Comparison of ENCODE assay signal across 11 mouse cellular contexts in the genomic region with DNA sequence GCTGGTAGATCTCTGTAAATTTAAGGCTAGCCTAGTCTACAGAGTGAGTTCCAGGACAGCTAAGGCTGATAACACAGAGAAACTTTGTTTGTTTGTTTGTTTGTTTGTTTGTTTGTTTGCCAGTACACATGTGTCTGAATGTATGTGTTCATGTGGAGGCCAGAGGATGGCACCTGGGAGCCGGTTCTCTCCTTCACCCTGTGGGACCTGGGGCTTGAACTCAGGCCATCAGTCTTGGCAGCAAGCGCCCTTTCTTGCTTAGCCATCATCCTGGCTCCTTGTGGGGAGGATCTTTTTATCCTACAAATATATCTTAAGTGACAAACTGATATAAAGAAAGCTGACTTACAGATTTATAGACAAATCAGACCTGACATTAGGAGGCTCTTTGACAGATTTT. TPM values are rescaled to one million over a fixed set of nuclear protein-coding genes. Genes with fewer than 3 reads are reported as not detected.
DNase-seq lines count a peak whose midpoint lies in the region; ATAC-seq and TF ChIP-seq lines count a peak whose summit lies in the region.
"Had no signal": no experiment of that assay in that cellular context is flagged by ENCODE, and none has a peak within 500 bp of the region (broad histone marks: within the 10 kb centered on the region; RNA-seq: fewer than 3 reads in every experiment).

No protein-coding gene starts in this region.

- 81% methylated on average over 2 of the region's 2 CpGs for WGBS in hindbrain, embryonic 13.5 days
- WGBS in hindbrain, embryonic 10.5 days: 87% methylated on average over 2 of the region's 2 CpGs
- 82% methylated on average over 2 of the region's 2 CpGs for WGBS in midbrain, postnatal 0 days
- 86% methylated on average over 2 of the region's 2 CpGs for WGBS in midbrain, embryonic 10.5 days
- 81% methylated on average over 2 of the region's 2 CpGs for WGBS in stomach, postnatal 0 days

- H3K27me3 ChIP-seq in hindbrain, embryonic 13.5 days: no peaks in the 10 kb centered on the region
- no peaks in the 10 kb centered on the region for H3K27me3 ChIP-seq in hindbrain, embryonic 10.5 days (ENCODE audit: insufficient read depth, poor library complexity, severe bottlenecking)
- H3K27me3 ChIP-seq in midbrain, postnatal 0 days (ENCODE audit: insufficient read depth, low read length): no peaks in the 10 kb centered on the region
- H3K27me3 ChIP-seq in midbrain, embryonic 10.5 days (ENCODE audit: low read depth, poor library complexity, severe bottlenecking): no peaks in the 10 kb centered on the region
- no peaks in the 10 kb centered on the region for H3K27me3 ChIP-seq in stomach, postnatal 0 days (ENCODE audit: control insufficient read depth, insufficient read depth, low read length)
- H3K27me3 ChIP-seq: liver, embryonic 13.5 days had no signal

- H3K9me3 ChIP-seq in hindbrain, embryonic 13.5 days: no peaks in the 10 kb centered on the region
- no peaks in the 10 kb centered on the region for H3K9me3 ChIP-seq in hindbrain, embryonic 10.5 days
- H3K9me3 ChIP-seq in midbrain, postnatal 0 days (ENCODE audit: low read length): no peaks in the 10 kb centered on the region
- no peaks in the 10 kb centered on the region for H3K9me3 ChIP-seq in midbrain, embryonic 10.5 days (replicated peaks)
- H3K9me3 ChIP-seq in stomach, postnatal 0 days (ENCODE audit: control insufficient read depth, low read length): no peaks in the 10 kb centered on the region
- H3K9me3 ChIP-seq: embryonic facial prominence, embryonic 10.5 days; limb, embryonic 10.5 days; liver, embryonic 13.5 days had no signal

- no peak for ATAC-seq in hindbrain, embryonic 13.5 days (ENCODE audit: low FRiP score)
- no peak for ATAC-seq in midbrain, postnatal 0 days (ENCODE audit: low FRiP score)
- ATAC-seq in stomach, postnatal 0 days (ENCODE audit: low FRiP score, low TSS enrichment): no peak

- H3K4me2 ChIP-seq in hindbrain, embryonic 13.5 days: no peak overlapping the region
- H3K4me2 ChIP-seq in midbrain, postnatal 0 days (ENCODE audit: low read depth, low read length, poor library complexity, severe bottlenecking): no peak overlapping the region
- peak overlapping the region; percentile 57; the same call in 1 of the 2 replicates for H3K4me2 ChIP-seq in stomach, postnatal 0 days (replicated peaks; ENCODE audit: low read depth)

- DNase-seq in gastrocnemius, adult 18-20 months (ENCODE audit: low spot score): peak; percentile 15
- no peak for DNase-seq in gastrocnemius, postnatal 4 days (ENCODE audit: low spot score in 2 of 2)
- DNase-seq in hindbrain, embryonic 10.5 days (ENCODE audit: low spot score): no peak
- DNase-seq in midbrain, postnatal 0 days (ENCODE audit: low spot score): no peak
- no peak for DNase-seq in midbrain, embryonic 10.5 days (ENCODE audit: low spot score)
- DNase-seq in stomach, postnatal 0 days (ENCODE audit: low spot score): no peak
- no peak for DNase-seq in urinary bladder, postnatal 10 days (ENCODE audit: low spot score)

- TF ChIP-seq EP300 in stomach, postnatal 0 days (optimal IDR thresholded peaks at IDR 0.05): no peak

- no peak overlapping the region for H3K4me3 ChIP-seq in hindbrain, embryonic 13.5 days
- H3K4me3 ChIP-seq in hindbrain, embryonic 10.5 days: no peak overlapping the region
- H3K4me3 ChIP-seq in midbrain, postnatal 0 days (ENCODE audit: low read depth, low read length): no peak overlapping the region
- no peak overlapping the region for H3K4me3 ChIP-seq in midbrain, embryonic 10.5 days
- no peak overlapping the region for H3K4me3 ChIP-seq in stomach, postnatal 0 days (ENCODE audit: low read depth, low read length)

- TF ChIP-seq CTCF in midbrain, postnatal 0 days (IDR thresholded peaks at IDR 0.05): no peak
- no peak; the same call in 1 of the 2 replicates for TF ChIP-seq CTCF in stomach, postnatal 0 days (IDR thresholded peaks at IDR 0.05; ENCODE audit: low read depth)

- H3K27ac ChIP-seq in hindbrain, embryonic 13.5 days: peak overlapping the region; percentile 58; the same call in 1 of the 2 replicates
- no peak overlapping the region for H3K27ac ChIP-seq in hindbrain, embryonic 10.5 days
- H3K27ac ChIP-seq in midbrain, postnatal 0 days (ENCODE audit: low read depth, low read length): peak overlapping the region; percentile 27; the same call in 1 of the 2 replicates
- H3K27ac ChIP-seq in midbrain, embryonic 10.5 days (replicated peaks): no peak overlapping the region
- peak overlapping the region; percentile 84 for H3K27ac ChIP-seq in stomach, postnatal 0 days (replicated peaks)
- H3K27ac ChIP-seq: embryonic facial prominence, embryonic 10.5 days; limb, embryonic 10.5 days; liver, embryonic 13.5 days had no signal

- peaks cover 10% of the 10 kb centered on the region; the same call in 1 of the 2 replicates for H3K4me1 ChIP-seq in hindbrain, embryonic 13.5 days (replicated peaks)
- peaks cover 16% of the 10 kb centered on the region for H3K4me1 ChIP-seq in hindbrain, embryonic 10.5 days (replicated peaks)
- no peaks in the 10 kb centered on the region for H3K4me1 ChIP-seq in midbrain, postnatal 0 days (ENCODE audit: insufficient read depth, low read length)
- peaks cover 17% of the 10 kb centered on the region for H3K4me1 ChIP-seq in midbrain, embryonic 10.5 days
- peaks cover 2% of the 10 kb centered on the region; the same call in 1 of the 2 replicates for H3K4me1 ChIP-seq in stomach, postnatal 0 days (replicated peaks; ENCODE audit: control insufficient read depth, insufficient read depth)

- no peaks in the 10 kb centered on the region for H3K36me3 ChIP-seq in hindbrain, embryonic 13.5 days
- H3K36me3 ChIP-seq in hindbrain, embryonic 10.5 days: no peaks in the 10 kb centered on the region
- no peaks in the 10 kb centered on the region for H3K36me3 ChIP-seq in midbrain, postnatal 0 days (ENCODE audit: insufficient read depth, low read length)
- no peaks in the 10 kb centered on the region for H3K36me3 ChIP-seq in midbrain, embryonic 10.5 days
- H3K36me3 ChIP-seq in stomach, postnatal 0 days (ENCODE audit: control insufficient read depth, insufficient read depth, low read length): no peaks in the 10 kb centered on the region
- H3K36me3 ChIP-seq: embryonic facial prominence, embryonic 10.5 days; limb, embryonic 10.5 days; liver, embryonic 13.5 days had no signal

- H3K9ac ChIP-seq in hindbrain, embryonic 13.5 days: no peak overlapping the region
- no peak overlapping the region for H3K9ac ChIP-seq in midbrain, postnatal 0 days (replicated peaks; ENCODE audit: low read length, poor library complexity, severe bottlenecking)
- H3K9ac ChIP-seq in stomach, postnatal 0 days (ENCODE audit: low read length): no peak overlapping the region
- H3K9ac ChIP-seq: liver, embryonic 13.5 days had no signal

RNA-seq across cellular contexts. Expression of a gene that starts 44.8 kb away (rescaled TPM):
- total RNA-seq in gastrocnemius, adult 18-20 months (2021): 1 to 10 TPM; 4.4 to 5.4 TPM
- total RNA-seq in gastrocnemius, postnatal 4 days (2021): 10 to 100 TPM; 13.9 to 14.7 TPM
- 4.4 and 5.2 TPM in 2 replicates for polyA plus RNA-seq in hindbrain, embryonic 13.5 days (2015; fragmentation: Nextera tagmentation; extraction: Ambion mirVana)
- polyA plus RNA-seq in hindbrain, embryonic 10.5 days (2016; fragmentation: Nextera tagmentation; extraction: Ambion mirVana): 2.8 and 3.2 TPM in 2 replicates
- total RNA-seq in midbrain, postnatal 0 days (2014; rRNA removed): 6.7 and 13.5 TPM in 2 replicates
- 4.7 and 5.0 TPM in 2 replicates for polyA plus RNA-seq in midbrain, postnatal 0 days (2015; fragmentation: Nextera tagmentation; extraction: Ambion mirVana)
- polyA plus RNA-seq in midbrain, embryonic 10.5 days (2016; fragmentation: Nextera tagmentation; extraction: Ambion mirVana): 2.2 and 3.2 TPM in 2 replicates
- 5.7 and 5.8 TPM in 2 replicates for polyA plus RNA-seq in stomach, postnatal 0 days (2015; fragmentation: Nextera tagmentation; extraction: Ambion mirVana)

Comparison
In these comparisons a context has a peak if more than half of its experiments do, and no peak if none do; other contexts are left out.
1. H3K27ac ChIP-seq: peak in hindbrain, embryonic 13.5 days (single experiment), midbrain, postnatal 0 days (single experiment) and stomach, postnatal 0 days (single experiment); none in hindbrain, embryonic 10.5 days (single experiment) and midbrain, embryonic 10.5 days (single experiment).